In genomic region chr14:67142556-67143250, GRCm38 (mm10) we compare ENCODE assay signal across 13 mouse cellular contexts.
DNase-seq lines count a peak whose midpoint lies in the region; ATAC-seq and TF ChIP-seq lines count a peak whose summit lies in the region.
"Had no signal": no experiment of that assay in that cellular context is flagged by ENCODE, and none has a peak within 500 bp of the region (broad histone marks: within the 10 kb centered on the region; RNA-seq: fewer than 3 reads in every experiment).

No protein-coding gene starts in this region.

- WGBS in heart, embryonic 12.5 days: 77% methylated on average over 6 of the region's 6 CpGs
- 79% methylated on average over 6 of the region's 6 CpGs for WGBS in intestine, embryonic 16.5 days

- H3K4me2 ChIP-seq in heart, embryonic 12.5 days: no peak overlapping the region
- no peak overlapping the region for H3K4me2 ChIP-seq in intestine, embryonic 16.5 days (ENCODE audit: low read depth, low read length)
- H3K4me2 ChIP-seq: lung, embryonic 14.5 days had no signal

- H3K4me1 ChIP-seq in heart, embryonic 12.5 days (replicated peaks): peaks cover 13% of the 10 kb centered on the region
- H3K4me1 ChIP-seq in cortical plate, adult 2 months (ENCODE audit: control insufficient read depth, insufficient read depth, low read length): peaks cover 21% of the 10 kb centered on the region
- H3K4me1 ChIP-seq in intestine, embryonic 16.5 days (ENCODE audit: control insufficient read depth, insufficient read depth, low read length): peaks cover 7% of the 10 kb centered on the region; the same call in 1 of the 2 replicates

- intact Hi-C loops in gastrocnemius, postnatal 14 days (cut with DNase I; ENCODE audit: low total_unique reads): no loop called here

- TF ChIP-seq CTCF in cortical plate, adult 2 months (IDR thresholded peaks at IDR 0.05; ENCODE audit: extremely low read depth, insufficient read depth, low read length): no peak

- no peak overlapping the region for H3K4me3 ChIP-seq in heart, embryonic 12.5 days
- no peak overlapping the region for H3K4me3 ChIP-seq in cortical plate, adult 2 months (ENCODE audit: insufficient read depth, low read length)
- no peak overlapping the region for H3K4me3 ChIP-seq in intestine, embryonic 16.5 days (ENCODE audit: low read length)
- H3K4me3 ChIP-seq: heart, embryonic 13.5 days had no signal

- peak; percentile 74 for DNase-seq in heart, adult 11 months
- DNase-seq in right cerebral cortex, postnatal 25 days: peak; percentile 38
- no peak for DNase-seq in right cerebral cortex, adult 2 months (ENCODE audit: low spot score in 2 of 2)
- no peak for DNase-seq in gastrocnemius, postnatal 14 days
- DNase-seq: kidney, postnatal 14 days; liver had no signal

- H3K9me3 ChIP-seq in heart, embryonic 12.5 days (replicated peaks): no peaks in the 10 kb centered on the region
- H3K9me3 ChIP-seq in intestine, embryonic 16.5 days (ENCODE audit: control insufficient read depth, low read length): no peaks in the 10 kb centered on the region
- H3K9me3 ChIP-seq: G1E; heart, embryonic 13.5 days had no signal

- no peak overlapping the region for H3K9ac ChIP-seq in heart, embryonic 12.5 days
- H3K9ac ChIP-seq in intestine, embryonic 16.5 days (ENCODE audit: low read depth, low read length): no peak overlapping the region
- H3K9ac ChIP-seq: lung, embryonic 14.5 days had no signal

- H3K27me3 ChIP-seq in heart, embryonic 12.5 days (replicated peaks): no peaks in the 10 kb centered on the region
- no peaks in the 10 kb centered on the region for H3K27me3 ChIP-seq in intestine, embryonic 16.5 days (replicated peaks; ENCODE audit: control insufficient read depth, insufficient read depth, low read length)
- H3K27me3 ChIP-seq: heart, embryonic 13.5 days had no signal

- no peak overlapping the region for H3K27ac ChIP-seq in heart, embryonic 12.5 days (ENCODE audit: poor library complexity, severe bottlenecking)
- peak overlapping the region; percentile 97 for H3K27ac ChIP-seq in cortical plate, adult 2 months (ENCODE audit: insufficient read depth, low read length)
- H3K27ac ChIP-seq in intestine, embryonic 16.5 days (ENCODE audit: low read length): no peak overlapping the region

- no peak for TF ChIP-seq POLR2A in cortical plate, adult 2 months (IDR thresholded peaks at IDR 0.05; ENCODE audit: extremely low read depth, insufficient read depth, low read length)

- ATAC-seq in heart, embryonic 12.5 days (ENCODE audit: insufficient number of reproducible peaks, low FRiP score): no peak
- ATAC-seq in intestine, embryonic 16.5 days: no peak
- ATAC-seq: inflammation-experienced regulatory T-cells, adult 6 months had no signal

- no peaks in the 10 kb centered on the region for H3K36me3 ChIP-seq in heart, embryonic 12.5 days
- H3K36me3 ChIP-seq in intestine, embryonic 16.5 days (ENCODE audit: control insufficient read depth, insufficient read depth, low read length): no peaks in the 10 kb centered on the region
- H3K36me3 ChIP-seq: G1E; heart, embryonic 13.5 days had no signal

Comparison
In these comparisons a context has a peak if more than half of its experiments do, and no peak if none do; other contexts are left out.
1. DNase-seq: peak in heart, adult 11 months (single experiment) and right cerebral cortex, postnatal 25 days (single experiment); none in right cerebral cortex, adult 2 months (0 of 2) and gastrocnemius, postnatal 14 days (single experiment).